9 mouse cellular contexts compared by ENCODE assay signal in genomic region chr2:85011906-85012604, GRCm38 (mm10). TPM values are rescaled to one million over a fixed set of nuclear protein-coding genes. Genes with fewer than 3 reads are reported as not detected.
DNase-seq lines count a peak whose midpoint lies in the region; ATAC-seq and TF ChIP-seq lines count a peak whose summit lies in the region.
"Had no signal": no experiment of that assay in that cellular context is flagged by ENCODE, and none has a peak within 500 bp of the region (broad histone marks: within the 10 kb centered on the region; RNA-seq: fewer than 3 reads in every experiment).

No protein-coding gene starts in this region.

- peak; percentile 11 for DNase-seq in hindbrain, postnatal 0 days (ENCODE audit: low spot score)
- peak; percentile 30 for DNase-seq in brain, embryonic 18.5 days (ENCODE audit: low read depth, low spot score)
- peak; percentile 24 for DNase-seq in heart, adult 8-10 months (ENCODE audit: low spot score)
- DNase-seq in retina, embryonic 14.5 days (ENCODE audit: low spot score) = no peak
- DNase-seq in layer of hippocampus, postnatal 14 days (ENCODE audit: low spot score in 2 of 2) = no peak
- DNase-seq in cerebellum, adult 11-12 months = no peak

- no peak for TF ChIP-seq CTCF in hindbrain, postnatal 0 days (IDR thresholded peaks at IDR 0.05; ENCODE audit: low read depth)

- H3K27me3 ChIP-seq in hindbrain, postnatal 0 days (ENCODE audit: insufficient read depth, low read length) = no peaks in the 10 kb centered on the region
- no peaks in the 10 kb centered on the region for H3K27me3 ChIP-seq in hindbrain, embryonic 12.5 days
- H3K27me3 ChIP-seq in liver, embryonic 16.5 days (ENCODE audit: control insufficient read depth, insufficient read depth, low read depth, low read length) = no peaks in the 10 kb centered on the region

- no peak overlapping the region for H3K27ac ChIP-seq in hindbrain, postnatal 0 days
- no peak overlapping the region for H3K27ac ChIP-seq in hindbrain, embryonic 12.5 days
- peak overlapping the region; percentile 96 for H3K27ac ChIP-seq in liver, embryonic 16.5 days (ENCODE audit: low read length)

- no peak for ATAC-seq in hindbrain, postnatal 0 days
- ATAC-seq in hindbrain, embryonic 12.5 days (ENCODE audit: low FRiP score) = no peak
- ATAC-seq in liver, embryonic 16.5 days (ENCODE audit: low read depth) = peak; percentile 99

- no peaks in the 10 kb centered on the region for H3K4me1 ChIP-seq in hindbrain, postnatal 0 days (ENCODE audit: insufficient read depth, low read length)
- H3K4me1 ChIP-seq in hindbrain, embryonic 12.5 days = no peaks in the 10 kb centered on the region
- H3K4me1 ChIP-seq in liver, embryonic 16.5 days (ENCODE audit: control insufficient read depth, low read depth, low read length) = peaks cover 52% of the 10 kb centered on the region

- 56% methylated on average over 9 of the region's 9 CpGs for WGBS in hindbrain, postnatal 0 days
- WGBS in hindbrain, embryonic 12.5 days = 75% methylated on average over 9 of the region's 9 CpGs
- 34% methylated on average over 9 of the region's 9 CpGs for WGBS in liver, embryonic 16.5 days (ENCODE audit: insufficient replicate concordance)

- no peak overlapping the region for H3K4me2 ChIP-seq in hindbrain, postnatal 0 days (ENCODE audit: low read depth, low read length)
- no peak overlapping the region for H3K4me2 ChIP-seq in hindbrain, embryonic 12.5 days (replicated peaks)
- H3K4me2 ChIP-seq in liver, embryonic 16.5 days (ENCODE audit: low read depth, low read length) = peak overlapping the region; percentile 69

- no peaks in the 10 kb centered on the region for H3K9me3 ChIP-seq in hindbrain, postnatal 0 days (ENCODE audit: low read length)
- no peaks in the 10 kb centered on the region for H3K9me3 ChIP-seq in hindbrain, embryonic 12.5 days (replicated peaks)
- H3K9me3 ChIP-seq in liver, embryonic 16.5 days (replicated peaks; ENCODE audit: control insufficient read depth, low read length) = no peaks in the 10 kb centered on the region

- H3K36me3 ChIP-seq in hindbrain, postnatal 0 days (ENCODE audit: insufficient read depth, low read length) = no peaks in the 10 kb centered on the region
- H3K36me3 ChIP-seq in hindbrain, embryonic 12.5 days = no peaks in the 10 kb centered on the region
- H3K36me3 ChIP-seq in liver, embryonic 16.5 days (ENCODE audit: control insufficient read depth, insufficient read depth) = no peaks in the 10 kb centered on the region

- H3K9ac ChIP-seq in hindbrain, postnatal 0 days (replicated peaks; ENCODE audit: low read length) = no peak overlapping the region
- H3K9ac ChIP-seq in hindbrain, embryonic 12.5 days = no peak overlapping the region
- H3K9ac ChIP-seq in liver, embryonic 16.5 days (ENCODE audit: low read depth, low read length) = peak overlapping the region; percentile 65

- H3K4me3 ChIP-seq in hindbrain, postnatal 0 days (ENCODE audit: low read length) = no peak overlapping the region
- H3K4me3 ChIP-seq in hindbrain, embryonic 12.5 days = no peak overlapping the region
- H3K4me3 ChIP-seq in liver, embryonic 16.5 days (ENCODE audit: low read depth, low read length) = peak overlapping the region; percentile 49

RNA-seq across cellular contexts. Expression of gene Prg3, which starts 24.0 kb away (rescaled TPM):
- not detected in 2 replicates for total RNA-seq in hindbrain, postnatal 0 days (2014; rRNA removed)
- not detected in 2 replicates for polyA plus RNA-seq in hindbrain, postnatal 0 days (2015; fragmentation: Nextera tagmentation; extraction: Ambion mirVana)
- polyA plus RNA-seq in hindbrain, embryonic 12.5 days (2016; fragmentation: Nextera tagmentation; extraction: Ambion mirVana) = not detected in 2 replicates
- total RNA-seq in heart, adult 8-10 months (2022) = not detected
- polyA plus RNA-seq in liver, embryonic 16.5 days (2015; fragmentation: Nextera tagmentation; extraction: Ambion mirVana) = 5.0 and 5.6 TPM in 2 replicates
- not detected for total RNA-seq in layer of hippocampus, postnatal 14 days (2021)
- total RNA-seq: layer of hippocampus, postnatal 10 days had no signal

RNA-seq across cellular contexts. Expression of gene Ssrp1, which starts 25.0 kb away (rescaled TPM):
- 178 and 196 TPM in 2 replicates for total RNA-seq in hindbrain, postnatal 0 days (2014; rRNA removed)
- 141 and 142 TPM in 2 replicates for polyA plus RNA-seq in hindbrain, postnatal 0 days (2015; fragmentation: Nextera tagmentation; extraction: Ambion mirVana)
- polyA plus RNA-seq in hindbrain, embryonic 12.5 days (2016; fragmentation: Nextera tagmentation; extraction: Ambion mirVana) = 239 and 240 TPM in 2 replicates
- total RNA-seq in heart, adult 8-10 months (2022) = 10 to 100 TPM; 35.3 to 42.5 (median 38.4) TPM
- polyA plus RNA-seq in liver, embryonic 16.5 days (2015; fragmentation: Nextera tagmentation; extraction: Ambion mirVana) = 127 and 134 TPM in 2 replicates
- total RNA-seq in layer of hippocampus, postnatal 14 days (2021) = 100 to 1,000 TPM; 104 TPM

RNA-seq across cellular contexts. Expression of gene P2rx3, which starts 25.2 kb away (rescaled TPM):
- total RNA-seq in hindbrain, postnatal 0 days (2014; rRNA removed) = 1.1 and 1.7 TPM in 2 replicates
- 2.6 and 3.3 TPM in 2 replicates for polyA plus RNA-seq in hindbrain, postnatal 0 days (2015; fragmentation: Nextera tagmentation; extraction: Ambion mirVana)
- 18.1 and 23.7 TPM in 2 replicates for polyA plus RNA-seq in hindbrain, embryonic 12.5 days (2016; fragmentation: Nextera tagmentation; extraction: Ambion mirVana)
- under 1 TPM; 0.22 to 0.83 (median 0.62) TPM for total RNA-seq in heart, adult 8-10 months (2022)
- polyA plus RNA-seq in liver, embryonic 16.5 days (2015; fragmentation: Nextera tagmentation; extraction: Ambion mirVana) = 0.46 and 0.55 TPM in 2 replicates
- 1 to 10 TPM; 2.8 to 3.4 TPM for total RNA-seq in layer of hippocampus, postnatal 14 days (2021)

RNA-seq across cellular contexts. Expression of gene Prg2, which starts 31.8 kb away (rescaled TPM):
- not detected in 2 replicates for total RNA-seq in hindbrain, postnatal 0 days (2014; rRNA removed)
- not detected in 2 replicates for polyA plus RNA-seq in hindbrain, postnatal 0 days (2015; fragmentation: Nextera tagmentation; extraction: Ambion mirVana)
- polyA plus RNA-seq in hindbrain, embryonic 12.5 days (2016; fragmentation: Nextera tagmentation; extraction: Ambion mirVana) = 0.26 TPM in 1 of 2 replicates, not detected in the other
- total RNA-seq in heart, adult 8-10 months (2022) = not detected
- polyA plus RNA-seq in liver, embryonic 16.5 days (2015; fragmentation: Nextera tagmentation; extraction: Ambion mirVana) = 71.0 and 84.0 TPM in 2 replicates
- not detected for total RNA-seq in layer of hippocampus, postnatal 14 days (2021)
- total RNA-seq: layer of hippocampus, postnatal 10 days had no signal

RNA-seq across cellular contexts. Expression of gene Tnks1bp1, which starts 35.8 kb away (rescaled TPM):
- 70.0 and 113 TPM in 2 replicates for total RNA-seq in hindbrain, postnatal 0 days (2014; rRNA removed)
- 17.4 and 19.3 TPM in 2 replicates for polyA plus RNA-seq in hindbrain, postnatal 0 days (2015; fragmentation: Nextera tagmentation; extraction: Ambion mirVana)
- polyA plus RNA-seq in hindbrain, embryonic 12.5 days (2016; fragmentation: Nextera tagmentation; extraction: Ambion mirVana) = 42.2 and 46.7 TPM in 2 replicates
- 10 to 100 TPM; 40.7 to 60.5 (median 54.9) TPM for total RNA-seq in heart, adult 8-10 months (2022)
- 5.4 and 6.4 TPM in 2 replicates for polyA plus RNA-seq in liver, embryonic 16.5 days (2015; fragmentation: Nextera tagmentation; extraction: Ambion mirVana)
- 100 to 1,000 TPM; 128 to 141 TPM for total RNA-seq in layer of hippocampus, postnatal 14 days (2021)

Comparison
In these comparisons a context has a peak if more than half of its experiments do, and no peak if none do; other contexts are left out.
1. DNase-seq: peak in hindbrain, postnatal 0 days (single experiment), brain, embryonic 18.5 days (single experiment) and heart, adult 8-10 months (single experiment); none in retina, embryonic 14.5 days (single experiment), layer of hippocampus, postnatal 14 days (0 of 2) and cerebellum, adult 11-12 months (single experiment).